Mouse (Mus musculus) C2C12 (cell line): ENCODE measurements around the gene Epyc. TPM values are rescaled to one million over a fixed set of nuclear protein-coding genes. Genes with fewer than 3 reads are reported as not detected.

ENCODE experiments used
- H3K27me3 ChIP-seq: one replicate; pipeline ENCODE4 v1.6.1; 2011; ENCODE audit not compliant: control insufficient read depth, insufficient read depth, insufficient read length
- H3K36me3 ChIP-seq: one replicate; pipeline ENCODE4 v1.6.1; 2011; ENCODE audit not compliant: control insufficient read depth, insufficient read depth
- H3K4me3 ChIP-seq: one replicate; pipeline ENCODE4 v1.5.1; 2011; ENCODE audit warnings: mild to moderate bottlenecking, control low read depth; ENCODE audit not compliant: poor library complexity, insufficient read depth, severe bottlenecking
- H3K79me2 ChIP-seq: one replicate; pipeline ENCODE4 v1.6.1; 2011; ENCODE audit not compliant: control insufficient read depth, insufficient read depth
- H3K79me3 ChIP-seq: one replicate; pipeline ENCODE4 v1.6.1; 2011; ENCODE audit warnings: low read depth, control low read depth
- H3ac ChIP-seq: one replicate; pipeline ENCODE3; 2011; ENCODE audit warnings: low read depth; ENCODE audit not compliant: control insufficient read depth, insufficient read length
- CEBPB ChIP-seq: IDR thresholded peaks from one replicate; pipeline ENCODE4 v1.6.1; 2011; ENCODE audit warnings: low read depth, mild to moderate bottlenecking, control low read depth, moderate library complexity
- CTCF ChIP-seq: IDR thresholded peaks from one replicate; pipeline ENCODE4 v1.5.1; 2011; ENCODE audit not compliant: control insufficient read depth, insufficient read depth, insufficient read length
- FOSL1 ChIP-seq: IDR thresholded peaks from one replicate; pipeline ENCODE4 v1.8.0; 2011; ENCODE audit warnings: mild to moderate bottlenecking, low read length; ENCODE audit not compliant: poor library complexity, insufficient read depth, severe bottlenecking
- MAX ChIP-seq: IDR thresholded peaks from one replicate; pipeline ENCODE4 v1.6.1; 2011; ENCODE audit warnings: mild to moderate bottlenecking, control low read depth
- MYOD1 ChIP-seq: IDR thresholded peaks from one replicate; pipeline ENCODE4 v1.6.1; 2011; ENCODE audit warnings: low read depth; ENCODE audit not compliant: control insufficient read depth, insufficient read length
- MYOG ChIP-seq: IDR thresholded peaks from one replicate; pipeline ENCODE4 v1.6.1; 2011; ENCODE audit not compliant: control insufficient read depth, insufficient read length; ENCODE audit errors: extremely low read depth
- USF1 ChIP-seq: IDR thresholded peaks from one replicate; pipeline ENCODE4 v1.6.1; 2011; ENCODE audit warnings: low read depth, mild to moderate bottlenecking, control low read depth, moderate library complexity
- polyA plus RNA-seq: library from polyadenylated mRNA; unstranded; fragments of >200 nt; fragmentation: generic; extraction: Trizol; gene quantifications from one replicate; pipeline ENCODE4 v1.2.1, GENCODE M21; 2012; ENCODE audit warnings: missing spikeins

The Epyc gene
- polyA plus RNA-seq, 1 experiment, result not detected

GRCm38 (mm10) chr10:97714584-97714983 is 70.7 kb downstream of the Epyc start:
- no peaks in the 10 kb centered on the region for H3K27me3 ChIP-seq
- H3K79me2 ChIP-seq, result no peaks in the 10 kb centered on the region
- no peak for TF ChIP-seq CEBPB
- no peak for TF ChIP-seq CTCF
- no peak for TF ChIP-seq USF1
- no peak for TF ChIP-seq FOSL1
- no peak for TF ChIP-seq MYOD1
- TF ChIP-seq MYOG, result no peak
- no peak for TF ChIP-seq MAX
- H3ac ChIP-seq, result no peak overlapping the region
- no peaks in the 10 kb centered on the region for H3K79me3 ChIP-seq
- H3K4me3 ChIP-seq, result no peak overlapping the region
- H3K36me3 ChIP-seq, result no peaks in the 10 kb centered on the region

GRCm38 (mm10) chr10:97715289-97715906 is 71.5 kb downstream of the Epyc start:
- TF ChIP-seq CEBPB, result no peak
- no peak for TF ChIP-seq MAX
- no peak for TF ChIP-seq USF1
- no peak for TF ChIP-seq CTCF
- no peak for TF ChIP-seq FOSL1

GRCm38 (mm10) chr10:97717233-97717632 is 73.4 kb downstream of the Epyc start:
- Histone ChIP-seq H3K36me3 (no peaks in the 10 kb centered on the region), H3K79me2 (no peaks in the 10 kb centered on the region), H3K79me3 (no peaks in the 10 kb centered on the region), H3K4me3 (no peak overlapping the region), H3K27me3 (no peaks in the 10 kb centered on the region), H3ac (no peak overlapping the region)
- TF ChIP-seq FOSL1 (no peak), MAX (no peak), MYOD1 (no peak), CEBPB (no peak), USF1 (no peak), MYOG (no peak), CTCF (no peak)

More at GRCm38 (mm10) chr10:97715289-97715906, 71.5 kb downstream of the Epyc start:
- Histone ChIP-seq H3ac (no peak overlapping the region), H3K27me3 (no peaks in the 10 kb centered on the region), H3K79me3 (no peaks in the 10 kb centered on the region), H3K79me2 (no peaks in the 10 kb centered on the region), H3K36me3 (no peaks in the 10 kb centered on the region), H3K4me3 (no peak overlapping the region)

- H3K79me2 ChIP-seq, result no peaks in the 10 kb centered on the region
- no peaks in the 10 kb centered on the region for H3K27me3 ChIP-seq
- H3K4me3 ChIP-seq, result no peak overlapping the region
- no peaks in the 10 kb centered on the region for H3K36me3 ChIP-seq
- H3K79me3 ChIP-seq, result no peaks in the 10 kb centered on the region
- TF ChIP-seq FOSL1 (no peak), MAX (no peak), MYOD1 (no peak), MYOG (no peak), CTCF (no peak), USF1 (no peak), CEBPB (no peak)
- no peak overlapping the region for H3ac ChIP-seq
These were observed 74.2 kb downstream of the Epyc start for GRCm38 (mm10) chr10:97718021-97718420.

- TF ChIP-seq CTCF (no peak), CEBPB (no peak), MAX (no peak), USF1 (no peak), MYOG (no peak), MYOD1 (no peak), FOSL1 (no peak)
- no peaks in the 10 kb centered on the region for H3K79me2 ChIP-seq
- H3K36me3 ChIP-seq, result no peaks in the 10 kb centered on the region
- no peak overlapping the region for H3K4me3 ChIP-seq
- H3K27me3 ChIP-seq, result no peaks in the 10 kb centered on the region
- H3K79me3 ChIP-seq, result no peaks in the 10 kb centered on the region
- no peak overlapping the region for H3ac ChIP-seq
These were observed 76.8 kb downstream of the Epyc start for GRCm38 (mm10) chr10:97720625-97721024.

GRCm38 (mm10) chr10:97722709-97723108 is 78.8 kb downstream of the Epyc start:
- Histone ChIP-seq H3K79me3 (no peaks in the 10 kb centered on the region), H3K27me3 (no peaks in the 10 kb centered on the region)

More at GRCm38 (mm10) chr10:97722709-97723108, 78.8 kb downstream of the Epyc start:
- Histone ChIP-seq H3K36me3 (no peaks in the 10 kb centered on the region), H3K79me2 (no peaks in the 10 kb centered on the region), H3K4me3 (no peak overlapping the region), H3ac (no peak overlapping the region)
- no peak for TF ChIP-seq MYOD1
- TF ChIP-seq MYOG, result no peak
- no peak for TF ChIP-seq FOSL1
- TF ChIP-seq CEBPB, result no peak
- TF ChIP-seq MAX, result no peak
- TF ChIP-seq USF1, result no peak
- no peak for TF ChIP-seq CTCF
